Mouse (Mus musculus): ENCODE data around the gene Nsd1.

- no peak for TF ChIP-seq CTCF (IDR thresholded peaks at IDR 0.05; ENCODE audit: control insufficient read depth, insufficient read depth, insufficient replicate concordance, low read depth, low read length)
- TF ChIP-seq POLR2A (IDR thresholded peaks at IDR 0.05; ENCODE audit: control insufficient read depth, low read depth, low read length), result no peak
Observed at GRCm38 (mm10) chr13:55213138-55213806, 3.7 kb downstream of the Nsd1 start.
